Mouse (Mus musculus): ENCODE measurements around the gene Aanat. TPM values are rescaled to one million over a fixed set of nuclear protein-coding genes. Genes with fewer than 3 reads are reported as not detected.
A peak's percentile ranks its signal among the peaks of the same experiment; 100 is the strongest.

Aanat gene
- polyA plus RNA-seq, 1 experiment from 2014 or later: 0.28 TPM

DNA sequence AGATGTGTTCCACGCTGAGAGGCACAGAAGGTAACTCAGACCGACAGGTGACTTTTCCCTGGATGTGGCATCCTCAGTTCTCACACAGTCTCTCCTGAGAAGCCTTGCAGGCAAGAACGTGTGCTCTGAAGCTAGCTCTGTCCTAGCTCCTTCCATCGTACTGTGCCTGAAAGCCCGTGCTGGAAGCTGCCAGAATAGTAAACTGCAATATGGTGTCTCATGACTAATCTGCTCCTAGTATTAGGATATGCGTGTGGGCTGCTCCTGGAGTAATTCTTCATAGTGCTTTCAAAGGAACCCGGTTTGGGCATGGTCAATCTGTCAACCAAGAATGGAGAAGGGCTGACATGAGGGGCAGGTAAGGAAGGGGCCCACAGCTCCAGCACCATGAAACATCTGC is 15.4 kb upstream of the Aanat start:
- ATAC-seq (ENCODE audit: insufficient number of reproducible peaks, low FRiP score, low TSS enrichment, low read depth) (no peak), DNase-seq (ENCODE audit: low spot score) (no peak)
- H3K36me3 ChIP-seq (ENCODE audit: control insufficient read depth, insufficient read depth, low read length): no peaks in the 10 kb centered on the region
- WGBS: 85% methylated on average over 7 of the region's 7 CpGs
- H3K9me3 ChIP-seq (ENCODE audit: control insufficient read depth, low read length): no peaks in the 10 kb centered on the region
- H3K4me3 ChIP-seq (ENCODE audit: low read depth, low read length): no peak overlapping the region
- no peaks in the 10 kb centered on the region for H3K27me3 ChIP-seq (ENCODE audit: control insufficient read depth, insufficient read depth, low read length)
- H3K4me1 ChIP-seq (ENCODE audit: control insufficient read depth, insufficient read depth, low read length): peaks cover 10% of the 10 kb centered on the region
- H3K4me2 ChIP-seq (ENCODE audit: low read depth, severe bottlenecking): no peak overlapping the region
- no peak overlapping the region for H3K27ac ChIP-seq (replicated peaks; ENCODE audit: low read depth, low read length)
- H3K9ac ChIP-seq (ENCODE audit: low read length): no peak overlapping the region

DNA sequence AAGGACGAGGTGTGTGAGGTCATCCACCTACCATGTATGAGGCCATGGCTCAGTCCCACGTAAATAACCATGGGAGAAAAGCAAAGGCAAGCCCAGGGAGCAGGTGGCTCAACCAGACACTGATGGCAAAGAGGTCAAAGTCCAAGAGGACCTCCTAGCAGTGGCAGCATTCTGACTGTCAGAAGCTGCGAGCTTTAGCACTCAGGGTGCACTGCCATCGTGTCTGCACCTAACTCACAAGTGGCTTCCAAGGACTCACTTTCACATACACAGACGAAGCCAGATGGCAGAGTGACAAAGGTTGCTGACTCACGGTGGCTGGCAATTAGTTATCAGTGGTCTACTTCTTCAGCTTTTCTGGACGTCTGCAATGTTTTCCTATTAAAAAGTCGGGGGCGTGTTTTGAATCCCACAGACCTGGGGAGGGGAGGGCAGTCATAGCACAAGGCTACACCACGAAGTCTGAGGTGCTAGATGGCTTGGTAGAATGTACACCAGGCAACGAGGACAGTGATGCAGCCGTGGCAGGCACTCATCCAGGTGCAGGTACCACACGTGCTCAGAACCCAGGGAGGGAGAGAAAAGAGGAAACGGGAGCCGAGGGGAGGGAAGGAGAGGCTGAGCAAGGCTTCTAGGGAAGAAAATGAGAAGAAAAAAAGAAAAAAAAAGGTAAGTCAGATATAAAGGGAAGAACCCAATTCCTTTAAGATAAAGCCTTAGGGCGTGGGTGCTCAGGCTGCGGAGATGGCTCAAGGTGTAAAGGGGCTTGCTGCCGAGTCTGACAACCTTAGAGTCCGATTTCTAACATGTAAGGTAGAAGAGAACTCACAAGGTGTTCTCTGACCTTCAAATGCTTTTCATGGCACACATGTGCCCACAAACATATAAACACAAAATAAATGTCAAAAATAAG is 14.2 kb upstream of the Aanat start:
- 81% methylated on average over 19 of the region's 19 CpGs for WGBS
- H3K4me2 ChIP-seq (ENCODE audit: low read depth, severe bottlenecking): no peak overlapping the region
- no peak overlapping the region for H3K4me3 ChIP-seq (ENCODE audit: low read depth, low read length)
- no peak overlapping the region for H3K27ac ChIP-seq (replicated peaks; ENCODE audit: low read depth, low read length)
- DNase-seq (ENCODE audit: low spot score) (no peak), ATAC-seq (ENCODE audit: insufficient number of reproducible peaks, low FRiP score, low TSS enrichment, low read depth) (no peak)
- no peaks in the 10 kb centered on the region for H3K9me3 ChIP-seq (ENCODE audit: control insufficient read depth, low read length)
- no peaks in the 10 kb centered on the region for H3K27me3 ChIP-seq (ENCODE audit: control insufficient read depth, insufficient read depth, low read length)
- no peak overlapping the region for H3K9ac ChIP-seq (ENCODE audit: low read length)
- peaks cover 12% of the 10 kb centered on the region for H3K4me1 ChIP-seq (ENCODE audit: control insufficient read depth, insufficient read depth, low read length)
- no peaks in the 10 kb centered on the region for H3K36me3 ChIP-seq (ENCODE audit: control insufficient read depth, insufficient read depth, low read length)

DNA sequence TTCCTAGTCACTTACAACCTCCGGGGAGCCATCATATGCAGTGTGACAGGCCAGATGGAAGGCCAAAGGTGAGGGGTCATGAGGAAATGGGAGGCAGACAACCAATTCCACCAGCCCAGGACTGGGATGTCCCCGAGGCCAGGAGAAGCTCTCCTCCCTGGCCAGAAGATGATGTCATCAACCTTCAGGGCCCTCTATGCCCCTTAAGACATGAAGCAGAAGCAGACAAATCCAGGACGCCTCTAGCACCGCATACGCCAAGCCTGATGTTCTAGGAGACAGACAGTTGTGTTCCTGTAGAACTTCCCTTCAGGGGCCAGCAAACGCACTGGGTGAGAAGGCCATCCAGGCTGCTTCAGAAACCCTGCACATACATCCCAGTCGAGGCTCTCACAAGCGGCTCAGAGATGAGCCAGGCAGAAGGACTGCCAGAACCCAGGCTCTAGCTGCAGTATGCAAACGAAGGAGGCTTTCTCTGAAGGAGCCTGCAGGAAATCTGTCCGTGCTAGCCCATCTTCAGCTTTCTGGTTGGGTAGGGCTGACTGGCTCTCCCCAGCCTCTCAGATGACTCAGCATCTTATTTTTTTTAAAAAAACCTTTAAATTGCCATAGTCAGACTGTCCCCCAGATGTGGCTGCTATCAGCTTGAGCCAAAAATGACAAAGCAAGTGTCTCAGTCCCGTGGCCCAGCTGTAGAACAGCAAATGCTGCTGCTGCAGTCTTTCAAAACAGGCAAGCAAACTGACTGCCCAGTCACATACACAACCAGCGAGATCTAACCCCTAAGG is 13.3 kb upstream of the Aanat start:
- 61% methylated on average over 12 of the region's 12 CpGs for WGBS
- Histone ChIP-seq H3K36me3 (ENCODE audit: control insufficient read depth, insufficient read depth, low read length) (no peaks in the 10 kb centered on the region), H3K27ac (replicated peaks; ENCODE audit: low read depth, low read length) (0 out of 2 replicates have a peak overlapping the region, but pooled peaks have one; percentile 3), H3K4me1 (ENCODE audit: control insufficient read depth, insufficient read depth, low read length) (peaks cover 12% of the 10 kb centered on the region), H3K27me3 (ENCODE audit: control insufficient read depth, insufficient read depth, low read length) (no peaks in the 10 kb centered on the region), H3K4me2 (ENCODE audit: low read depth, severe bottlenecking) (no peak overlapping the region), H3K4me3 (ENCODE audit: low read depth, low read length) (no peak overlapping the region), H3K9ac (ENCODE audit: low read length) (no peak overlapping the region), H3K9me3 (ENCODE audit: control insufficient read depth, low read length) (no peaks in the 10 kb centered on the region)
- ATAC-seq (ENCODE audit: insufficient number of reproducible peaks, low FRiP score, low TSS enrichment, low read depth): no peak
- DNase-seq (ENCODE audit: low spot score): no peak

- 62% methylated on average over 6 of the region's 6 CpGs for WGBS
- no peaks in the 10 kb centered on the region for H3K9me3 ChIP-seq (ENCODE audit: control insufficient read depth, low read length)
- H3K4me3 ChIP-seq (ENCODE audit: low read depth, low read length): no peak overlapping the region
- DNase-seq (ENCODE audit: low spot score) (no peak), ATAC-seq (ENCODE audit: insufficient number of reproducible peaks, low FRiP score, low TSS enrichment, low read depth) (no peak)
- no peak overlapping the region for H3K9ac ChIP-seq (ENCODE audit: low read length)
- peaks cover 12% of the 10 kb centered on the region for H3K4me1 ChIP-seq (ENCODE audit: control insufficient read depth, insufficient read depth, low read length)
- H3K27ac ChIP-seq (replicated peaks; ENCODE audit: low read depth, low read length): no peak overlapping the region
- H3K36me3 ChIP-seq (ENCODE audit: control insufficient read depth, insufficient read depth, low read length): no peaks in the 10 kb centered on the region
- no peaks in the 10 kb centered on the region for H3K27me3 ChIP-seq (ENCODE audit: control insufficient read depth, insufficient read depth, low read length)
- H3K4me2 ChIP-seq (ENCODE audit: low read depth, severe bottlenecking): no peak overlapping the region
Observed at GRCm38 (mm10) chr11:116574486-116574885, 11.7 kb upstream of the Aanat start.

DNA sequence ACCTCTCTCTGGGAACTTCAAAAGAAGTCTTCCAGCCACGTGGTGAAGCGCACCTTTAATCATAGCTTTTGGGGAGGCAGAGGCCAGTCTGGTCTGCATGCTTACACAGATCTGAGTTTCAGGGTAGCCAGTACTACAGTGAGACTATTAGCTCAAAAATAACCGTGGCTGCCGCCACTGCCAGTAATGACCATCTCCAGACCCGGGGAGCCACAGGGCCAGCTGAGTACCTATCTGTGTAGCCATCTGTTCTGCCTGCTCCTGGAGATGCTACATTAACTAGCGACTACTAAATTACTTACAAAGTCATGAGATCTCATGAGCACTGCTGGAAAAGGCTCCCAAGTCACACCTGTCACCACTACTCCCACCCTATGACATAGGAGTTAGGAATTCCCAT is 11.2 kb upstream of the Aanat start:
- Histone ChIP-seq H3K4me3 (ENCODE audit: low read depth, low read length) (no peak overlapping the region), H3K4me2 (ENCODE audit: low read depth, severe bottlenecking) (no peak overlapping the region), H3K9ac (ENCODE audit: low read length) (no peak overlapping the region), H3K27me3 (ENCODE audit: control insufficient read depth, insufficient read depth, low read length) (no peaks in the 10 kb centered on the region), H3K4me1 (ENCODE audit: control insufficient read depth, insufficient read depth, low read length) (peaks cover 14% of the 10 kb centered on the region), H3K27ac (replicated peaks; ENCODE audit: low read depth, low read length) (no peak overlapping the region), H3K36me3 (ENCODE audit: control insufficient read depth, insufficient read depth, low read length) (no peaks in the 10 kb centered on the region), H3K9me3 (ENCODE audit: control insufficient read depth, low read length) (no peaks in the 10 kb centered on the region)
- ATAC-seq (ENCODE audit: insufficient number of reproducible peaks, low FRiP score, low TSS enrichment, low read depth) (no peak), DNase-seq (ENCODE audit: low spot score) (no peak)
- WGBS: 61% methylated on average over 6 of the region's 6 CpGs

GRCm38 (mm10) chr11:116575396-116575795 is 10.8 kb upstream of the Aanat start:
- Histone ChIP-seq H3K27ac (replicated peaks; ENCODE audit: low read depth, low read length) (no peak overlapping the region), H3K9ac (ENCODE audit: low read length) (no peak overlapping the region), H3K4me2 (ENCODE audit: low read depth, severe bottlenecking) (no peak overlapping the region), H3K4me1 (ENCODE audit: control insufficient read depth, insufficient read depth, low read length) (peaks cover 18% of the 10 kb centered on the region), H3K9me3 (ENCODE audit: control insufficient read depth, low read length) (no peaks in the 10 kb centered on the region), H3K4me3 (ENCODE audit: low read depth, low read length) (no peak overlapping the region), H3K27me3 (ENCODE audit: control insufficient read depth, insufficient read depth, low read length) (no peaks in the 10 kb centered on the region), H3K36me3 (ENCODE audit: control insufficient read depth, insufficient read depth, low read length) (no peaks in the 10 kb centered on the region)
- WGBS: 87% methylated on average over 2 of the region's 2 CpGs
- no peak for ATAC-seq (ENCODE audit: insufficient number of reproducible peaks, low FRiP score, low TSS enrichment, low read depth)
- DNase-seq (ENCODE audit: low spot score): no peak

DNA sequence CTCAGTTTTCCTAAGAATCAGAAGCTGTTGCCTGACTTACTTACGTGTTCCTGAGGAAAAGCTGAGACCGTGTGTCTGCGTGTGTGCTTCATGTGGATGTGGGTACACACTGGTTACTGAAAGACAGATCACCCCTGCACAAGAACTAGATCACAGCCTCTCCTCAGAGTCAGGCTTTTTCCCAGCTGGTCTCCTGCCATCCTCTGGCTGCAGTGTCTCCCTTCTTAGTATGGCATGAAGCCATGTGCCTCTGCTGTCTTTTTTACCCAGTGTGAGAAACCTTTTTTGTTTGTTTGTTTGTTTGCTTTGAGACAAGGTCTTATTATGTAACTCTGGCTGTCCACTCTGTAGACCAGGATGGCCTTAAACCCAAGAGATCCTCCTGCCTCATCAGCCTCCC is 7.0 kb upstream of the Aanat start:
- H3K4me2 ChIP-seq (ENCODE audit: low read depth, severe bottlenecking): no peak overlapping the region
- no peak overlapping the region for H3K4me3 ChIP-seq (ENCODE audit: low read depth, low read length)
- no peaks in the 10 kb centered on the region for H3K9me3 ChIP-seq (ENCODE audit: control insufficient read depth, low read length)

DNA sequence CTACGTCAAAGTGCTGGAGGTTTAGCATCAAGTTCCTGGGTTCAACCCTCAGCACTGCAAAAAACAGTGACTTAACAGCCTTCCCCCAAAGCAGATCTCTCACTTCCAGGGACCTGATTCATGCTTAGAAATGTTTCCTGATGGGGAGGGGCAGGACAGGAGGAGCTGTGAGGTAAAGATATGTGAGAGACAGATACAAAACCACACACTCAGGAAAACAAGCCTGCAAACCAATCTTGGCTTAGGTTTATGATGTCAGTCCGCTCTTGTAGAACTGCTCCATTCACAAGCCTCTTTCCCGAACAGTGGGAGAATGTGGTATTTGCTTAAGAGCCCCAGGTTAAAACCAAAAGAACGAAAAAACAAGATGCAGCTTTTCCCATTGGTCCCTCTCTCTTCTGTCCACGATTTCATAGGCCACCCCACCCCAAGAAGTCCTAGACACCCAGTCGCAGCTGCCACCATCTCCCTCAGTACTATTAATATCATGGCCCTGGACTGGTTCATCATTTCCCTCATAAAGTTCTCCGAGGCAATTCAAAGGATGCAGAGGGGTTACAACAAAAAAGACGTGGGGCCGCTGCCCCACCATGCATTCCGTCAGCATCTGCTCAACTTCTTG is 6.1 kb upstream of the Aanat start:
- Histone ChIP-seq H3K27ac (replicated peaks; ENCODE audit: low read depth, low read length) (no peak overlapping the region), H3K4me2 (ENCODE audit: low read depth, severe bottlenecking) (peak overlapping the region; percentile 80), H3K4me1 (ENCODE audit: control insufficient read depth, insufficient read depth, low read length) (peaks cover 8% of the 10 kb centered on the region; the same call in 1 of the 2 replicates), H3K9me3 (ENCODE audit: control insufficient read depth, low read length) (no peaks in the 10 kb centered on the region), H3K4me3 (ENCODE audit: low read depth, low read length) (peak overlapping the region; percentile 91), H3K36me3 (ENCODE audit: control insufficient read depth, insufficient read depth, low read length) (no peaks in the 10 kb centered on the region), H3K27me3 (ENCODE audit: control insufficient read depth, insufficient read depth, low read length) (no peaks in the 10 kb centered on the region), H3K9ac (ENCODE audit: low read length) (peak overlapping the region; percentile 91)
- 25% methylated on average over 10 of the region's 10 CpGs for WGBS
- DNase-seq (ENCODE audit: low spot score): no peak
- no peak for ATAC-seq (ENCODE audit: insufficient number of reproducible peaks, low FRiP score, low TSS enrichment, low read depth)

More for the DNA sequence above, 7.0 kb upstream of the Aanat start:
- Histone ChIP-seq H3K36me3 (ENCODE audit: control insufficient read depth, insufficient read depth, low read length) (no peaks in the 10 kb centered on the region), H3K4me1 (ENCODE audit: control insufficient read depth, insufficient read depth, low read length) (peaks cover 8% of the 10 kb centered on the region; the same call in 1 of the 2 replicates), H3K9ac (ENCODE audit: low read length) (no peak overlapping the region), H3K27ac (replicated peaks; ENCODE audit: low read depth, low read length) (no peak overlapping the region), H3K27me3 (ENCODE audit: control insufficient read depth, insufficient read depth, low read length) (no peaks in the 10 kb centered on the region)
- WGBS: 94% methylated on average over 3 of the region's 3 CpGs
- DNase-seq (ENCODE audit: low spot score): no peak
- no peak for ATAC-seq (ENCODE audit: insufficient number of reproducible peaks, low FRiP score, low TSS enrichment, low read depth)

Measured in limb, embryonic 11.5 days (tissue).